Mouse (Mus musculus): ENCODE measurements around the gene Trrap.
"Not testable (repeated sequence)": the region's sequence is repeated elsewhere in the genome, so short reads cannot be mapped to it uniquely, and the experiment has no call there.

Trrap gene

GRCm38 (mm10) chr5:144767106-144767798 is at the start of gene Trrap:
Trrap (plus strand) TSS chr5:144767732.
- not testable (repeated sequence) for DNase-seq (ENCODE audit: low spot score)

- no peak for DNase-seq (ENCODE audit: low spot score)
These were observed 47.8 kb upstream of the Trrap start for GRCm38 (mm10) chr5:144719781-144720180.

DNA sequence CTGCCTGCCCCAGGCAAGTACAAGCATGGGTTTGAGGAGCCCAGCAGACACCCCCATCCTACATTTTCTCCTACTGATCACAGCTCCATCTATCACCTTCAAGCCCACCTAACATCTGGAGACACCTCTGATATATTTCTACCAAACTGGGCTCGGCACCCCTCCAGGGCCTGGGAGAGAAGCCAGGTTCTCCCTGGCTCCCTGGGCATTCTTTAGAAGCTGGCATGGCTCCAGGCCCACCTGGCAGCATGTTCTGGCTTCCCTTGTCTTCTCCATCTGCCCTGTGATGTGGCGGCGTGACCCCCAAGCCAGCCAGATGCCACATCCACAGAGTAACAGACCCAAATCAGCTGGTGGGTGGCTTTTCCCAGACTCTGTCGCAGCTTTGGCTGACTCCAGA is 47.3 kb upstream of the Trrap start:
- DNase-seq (ENCODE audit: low spot score): no peak

DNA sequence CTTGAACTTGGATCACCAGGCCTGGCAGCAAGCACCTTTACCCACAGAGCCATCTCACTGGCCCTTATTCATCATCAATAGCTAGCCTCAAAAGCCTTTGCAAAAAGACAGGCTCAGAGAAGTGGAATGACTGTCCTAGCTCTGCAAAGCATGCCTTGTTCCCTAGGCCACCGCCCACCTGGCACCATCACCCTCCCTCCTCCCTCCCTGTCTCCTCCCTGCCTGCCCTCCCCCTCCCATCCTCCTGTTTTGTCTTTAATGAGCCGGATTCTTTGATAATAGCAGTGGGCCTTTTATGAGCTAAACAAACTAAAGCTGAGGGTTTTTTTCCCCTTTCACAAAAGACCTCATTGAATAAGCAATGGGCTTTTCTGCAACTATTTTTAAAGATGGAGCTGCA is 42.6 kb upstream of the Trrap start:
- no peak for DNase-seq (ENCODE audit: low spot score)

DNA sequence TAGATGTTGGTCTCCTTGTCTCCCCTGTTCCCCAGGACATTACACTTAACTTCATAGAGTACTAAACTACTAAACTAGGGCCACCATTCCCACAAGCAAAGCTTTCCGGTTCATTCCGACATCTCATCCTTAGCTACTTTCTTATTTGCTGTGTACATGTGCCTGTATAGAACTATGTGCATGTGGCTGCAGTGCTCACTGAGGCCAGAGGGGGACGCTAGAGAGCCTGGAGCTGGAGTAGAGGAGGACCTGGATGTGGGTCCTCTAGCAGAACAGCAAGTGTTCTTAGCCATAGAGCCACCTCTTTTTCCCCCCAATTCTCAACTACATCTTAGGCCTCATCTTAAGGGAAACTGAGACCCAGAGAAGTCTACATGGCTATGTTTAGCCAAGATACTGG is 42.0 kb upstream of the Trrap start:
- no peak for DNase-seq (ENCODE audit: low spot score)

- DNase-seq (ENCODE audit: low spot score): peak; percentile 17
These were observed 40.4 kb upstream of the Trrap start for GRCm38 (mm10) chr5:144727119-144727518.

- DNase-seq (ENCODE audit: low spot score): no peak
These were observed 39.3 kb upstream of the Trrap start for GRCm38 (mm10) chr5:144728237-144728636.

- no peak for DNase-seq (ENCODE audit: low spot score)
These were observed 38.3 kb upstream of the Trrap start for GRCm38 (mm10) chr5:144729216-144729615.

DNA sequence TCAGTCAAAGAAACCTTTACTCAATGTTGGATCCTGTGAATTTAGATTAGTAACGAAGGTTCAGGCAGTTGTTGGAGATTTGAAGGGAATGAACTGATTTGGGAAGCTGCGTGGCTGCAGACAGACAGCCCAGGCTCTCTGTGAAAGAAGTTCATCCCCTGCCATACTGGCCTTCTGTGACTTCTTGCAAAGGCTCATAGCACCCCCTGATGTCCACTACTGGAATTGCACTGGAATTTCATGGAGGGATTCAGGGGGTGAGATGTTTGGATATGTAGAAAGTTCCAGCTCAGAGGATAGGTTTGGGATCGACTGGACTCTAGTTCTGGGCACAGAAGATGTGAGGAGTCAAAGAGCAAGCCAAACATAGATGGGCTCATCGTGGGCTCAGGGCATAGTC is 33.6 kb upstream of the Trrap start:
- peak; percentile 28 for DNase-seq (ENCODE audit: low spot score)

DNA sequence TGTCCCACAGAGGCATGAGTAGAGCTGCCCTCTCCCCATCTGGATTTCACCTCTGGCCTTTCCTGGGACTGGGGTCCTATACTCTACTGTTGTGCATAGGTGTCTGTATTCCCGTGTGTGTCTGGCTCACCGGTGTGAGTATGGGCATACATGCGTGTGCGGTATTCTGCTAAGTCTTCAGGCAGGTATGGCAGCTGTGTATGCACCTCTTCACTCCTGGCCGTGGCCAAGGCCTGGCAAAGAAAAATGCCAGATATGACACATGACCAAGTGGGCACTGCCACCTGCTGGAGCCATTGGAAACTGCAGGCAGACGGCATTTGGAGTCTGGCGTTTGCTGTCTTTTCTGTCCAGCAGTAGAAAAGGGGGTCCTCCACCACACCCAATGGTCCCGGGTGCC is 32.6 kb upstream of the Trrap start:
- DNase-seq (ENCODE audit: low spot score): peak; percentile 28

DNA sequence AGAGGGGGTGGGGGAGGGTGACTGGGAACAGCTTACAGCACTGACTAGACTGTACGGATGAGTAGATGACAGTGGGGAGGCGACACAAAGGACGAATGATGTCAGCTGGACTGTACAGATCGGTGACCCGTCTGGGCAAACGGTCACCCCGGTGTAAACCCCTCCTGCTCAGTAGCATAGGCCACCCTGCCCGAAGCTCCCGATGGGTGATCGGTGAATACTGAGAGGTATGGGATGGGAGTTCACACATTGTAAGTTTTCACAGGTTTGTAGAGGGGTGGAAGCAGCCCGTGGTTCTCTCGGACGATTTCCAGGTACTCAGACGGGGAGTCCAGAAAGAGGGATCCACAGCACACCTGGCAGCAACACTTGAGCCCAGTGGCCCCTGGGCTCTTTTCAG is 30.4 kb upstream of the Trrap start:
- no peak for DNase-seq (ENCODE audit: low spot score)

- DNase-seq (ENCODE audit: low spot score): no peak
These were observed 15.1 kb upstream of the Trrap start for GRCm38 (mm10) chr5:144752432-144752831.

- DNase-seq (ENCODE audit: low spot score): no peak
These were observed 14.5 kb upstream of the Trrap start for GRCm38 (mm10) chr5:144753041-144753440.

GRCm38 (mm10) chr5:144755191-144755590 is 12.3 kb upstream of the Trrap start:
- no peak for DNase-seq (ENCODE audit: low spot score)

GRCm38 (mm10) chr5:144757402-144757801 is 10.1 kb upstream of the Trrap start:
- no peak for DNase-seq (ENCODE audit: low spot score)

DNA sequence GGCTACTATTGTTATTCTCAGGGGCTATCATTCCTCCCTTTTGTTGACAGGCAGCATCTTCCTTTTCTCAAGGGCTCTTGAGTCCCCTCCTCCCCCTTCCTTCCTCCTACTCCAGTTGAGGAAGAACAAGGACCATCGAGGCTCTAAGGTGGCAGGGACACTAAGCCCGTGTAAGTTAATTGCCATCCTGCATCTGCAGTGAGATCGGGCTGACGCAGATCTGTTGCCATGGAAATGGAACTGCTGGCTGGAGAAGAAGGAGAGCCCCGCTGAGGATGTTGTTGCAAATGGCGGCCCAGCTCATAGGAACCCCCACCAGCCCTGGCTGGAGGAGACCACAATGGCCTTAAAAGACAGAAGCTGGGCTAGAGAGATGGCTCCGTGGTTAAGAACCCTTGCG is 9.1 kb upstream of the Trrap start:
- no peak for DNase-seq (ENCODE audit: low spot score)

DNA sequence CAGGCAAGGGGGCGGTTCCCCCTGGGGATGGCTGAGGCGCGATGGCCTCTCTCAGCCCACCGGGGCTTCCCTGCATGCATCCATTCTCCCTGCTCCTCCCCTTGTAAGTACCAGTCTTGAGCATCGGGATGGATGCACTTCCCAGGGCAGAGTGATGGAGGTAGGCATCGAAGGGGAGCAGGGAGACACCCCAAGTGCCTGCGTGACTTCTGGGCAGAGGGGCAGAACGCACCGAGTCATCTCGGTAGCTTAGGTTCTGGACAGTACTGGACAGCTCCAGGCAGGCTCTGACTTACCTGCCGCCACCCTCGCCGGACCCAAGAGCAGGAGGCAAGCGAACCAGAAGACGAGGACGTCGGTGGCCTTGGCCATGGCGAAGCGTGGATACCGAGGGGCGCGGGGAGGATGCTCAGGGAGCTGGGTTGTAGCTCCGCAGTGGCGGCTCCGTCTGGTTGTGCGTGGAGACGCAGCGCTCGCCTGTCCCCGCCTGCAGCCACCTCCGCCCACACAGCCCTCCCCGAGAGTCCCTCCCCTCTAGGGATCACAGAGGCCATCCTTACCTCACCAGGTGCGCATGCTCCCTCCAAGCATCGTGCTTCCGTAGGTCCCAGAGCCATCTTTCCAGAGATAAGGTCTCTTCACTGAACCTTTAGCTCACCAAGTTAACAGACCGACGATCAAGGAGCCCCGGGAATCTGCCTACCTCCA is 6.2 kb upstream of the Trrap start, which contains the start of gene Tmem130:
Tmem130 (minus strand) TSS at position 658 of the 708 bp plus-strand sequence.
- no peak for DNase-seq (ENCODE audit: low spot score)

DNA sequence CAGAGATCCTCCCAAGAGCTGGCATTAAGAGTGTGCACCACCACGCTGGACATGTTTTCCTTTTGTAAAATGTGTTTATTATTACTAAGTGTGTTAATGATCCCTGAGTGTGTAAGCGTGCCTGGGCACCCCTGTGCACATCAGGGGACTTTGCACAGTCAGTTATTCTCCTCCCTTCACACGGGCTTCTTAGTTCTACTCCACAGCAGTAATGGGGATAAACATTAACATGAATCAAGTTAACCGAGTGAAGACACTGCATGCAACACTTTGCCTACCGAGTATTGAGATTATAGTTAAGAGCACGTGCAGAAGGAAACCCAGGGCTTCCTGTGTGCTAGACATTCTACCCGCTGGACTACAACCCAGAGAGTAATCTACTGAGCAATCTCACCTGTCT is 1.5 kb upstream of the Trrap start:
- no peak for DNase-seq (ENCODE audit: low spot score)

- DNase-seq (ENCODE audit: low spot score): no peak
These were observed 886 bp upstream of the Trrap start for GRCm38 (mm10) chr5:144766646-144767045.

DNA sequence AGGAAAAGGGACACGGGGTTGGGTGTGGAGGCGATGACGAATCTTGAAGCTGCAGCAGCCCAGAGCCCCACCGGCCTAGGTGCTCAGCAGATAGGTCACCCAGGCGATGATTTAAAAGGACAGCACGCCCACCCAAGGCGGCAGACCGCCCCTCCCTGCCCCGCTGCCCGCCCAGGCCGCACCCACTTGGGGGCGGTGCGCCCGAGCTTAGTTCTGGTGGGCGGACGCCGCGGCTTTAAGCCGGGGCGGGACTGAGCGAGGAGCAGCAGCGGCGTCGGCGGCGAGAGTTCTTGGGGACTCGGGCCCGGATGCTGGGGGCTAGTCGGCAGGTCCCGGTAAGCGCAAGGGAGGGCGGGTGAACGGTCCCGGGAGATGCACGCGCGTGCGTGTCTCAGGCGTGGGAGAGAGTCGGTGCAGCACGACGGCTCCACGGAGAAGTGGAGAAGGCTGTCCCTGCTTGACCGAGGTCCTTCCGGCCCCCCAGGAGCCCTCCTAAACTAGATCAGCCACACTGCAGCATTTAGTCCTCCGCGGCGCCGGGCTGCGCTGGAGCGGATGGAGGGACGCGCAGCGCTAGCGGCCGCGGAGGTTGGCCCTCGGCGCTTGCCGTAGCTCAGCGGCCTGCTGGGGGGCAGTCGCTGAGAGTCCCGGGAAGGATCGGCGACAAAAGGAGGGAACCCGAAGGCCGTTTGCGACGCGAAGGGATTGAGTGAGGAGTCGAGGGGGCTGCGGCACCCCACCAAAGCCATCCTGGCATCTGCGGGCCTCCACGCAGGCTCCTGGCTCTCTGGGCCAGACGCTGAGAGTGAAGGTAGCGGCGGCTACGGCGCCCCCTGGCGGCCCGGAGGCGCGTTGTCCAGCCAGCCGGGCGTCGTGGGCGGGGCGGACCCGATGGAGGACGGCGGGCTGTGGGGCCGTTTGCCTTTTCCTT is 644 bp downstream of the Trrap start:
- DNase-seq (ENCODE audit: low spot score): peak; percentile 82

- DNase-seq (ENCODE audit: low spot score): peak; percentile 28
These were observed 1.5 kb downstream of the Trrap start for GRCm38 (mm10) chr5:144769067-144769482.

- no peak for DNase-seq (ENCODE audit: low spot score)
These were observed 5.7 kb downstream of the Trrap start for GRCm38 (mm10) chr5:144773231-144773630.

DNA sequence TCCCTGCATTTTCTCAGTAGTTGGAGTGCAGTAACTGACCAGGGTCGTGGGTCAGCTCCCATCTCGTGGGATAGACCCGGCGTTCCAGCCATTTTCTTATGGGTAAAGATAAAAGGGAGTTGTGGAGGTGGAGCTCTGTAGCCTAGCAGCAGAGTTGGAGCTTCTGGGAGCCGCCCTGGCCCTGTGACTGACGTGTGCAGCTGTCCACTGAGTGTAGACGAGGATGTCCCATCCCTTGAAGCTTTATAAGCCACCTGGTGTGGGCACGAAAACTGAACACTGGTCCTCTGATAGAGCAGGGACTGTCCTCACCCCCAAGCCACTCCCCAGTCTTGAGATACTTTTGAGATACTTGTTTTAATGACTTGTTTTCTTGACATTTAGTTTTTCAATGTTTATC is 13.1 kb downstream of the Trrap start:
- DNase-seq (ENCODE audit: low spot score): no peak
